Mouse (Mus musculus) olfactory bulb, adult 2 months (tissue): Measurements from ENCODE around the gene C2.

Experiments
- CTCF ChIP-seq: fragments of 200-500 bp; IDR thresholded peaks from 2 replicates; pipeline ENCODE4 v1.5.1; 2012; ENCODE audit warnings: low read depth, mild to moderate bottlenecking, low read length, moderate library complexity; ENCODE audit not compliant: insufficient read depth
- POLR2A ChIP-seq: fragments of 200-500 bp; IDR thresholded peaks from 2 replicates; pipeline ENCODE4 v1.6.1; 2012; ENCODE audit warnings: mild to moderate bottlenecking, low read depth, low read length, moderate library complexity; ENCODE audit not compliant: insufficient read depth

- TF ChIP-seq CTCF, result no peak
- no peak for TF ChIP-seq POLR2A
Measured at GRCm38 (mm10) chr17:34838785-34839184, 59.3 kb downstream of the C2 start.
